Mouse (Mus musculus) testis, postnatal 10 days (tissue): ENCODE results near the gene Elmo3.

Experiments
- DNase-seq: peaks from one replicate; pipeline ENCODE4 v3.0.0; 2021; ENCODE audit warnings: low spot score

The Elmo3 gene

GRCm38 (mm10) chr8:105326968-105327367 is 21.6 kb downstream of the Elmo3 start:
- no peak for DNase-seq

DNA sequence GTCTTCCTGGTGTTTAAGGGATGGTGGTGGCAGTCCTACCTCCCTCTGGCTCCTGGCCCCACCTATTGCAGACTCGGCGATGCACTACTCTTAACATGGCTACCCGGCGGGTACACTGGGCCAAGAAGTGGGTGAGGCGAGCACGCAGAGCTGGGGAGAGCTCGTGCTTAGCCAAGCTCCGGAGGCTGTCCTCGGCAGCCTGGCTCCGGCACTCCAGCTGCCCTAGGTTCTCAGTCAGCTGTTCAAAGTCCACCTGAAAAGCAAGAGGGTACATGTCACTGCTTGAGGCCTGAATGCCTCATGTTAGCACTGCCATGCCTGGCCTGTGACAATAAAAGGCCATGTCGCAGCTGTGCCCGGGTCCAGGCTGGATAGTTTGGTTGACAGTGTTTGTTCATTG is 24.9 kb downstream of the Elmo3 start:
- no peak for DNase-seq

DNA sequence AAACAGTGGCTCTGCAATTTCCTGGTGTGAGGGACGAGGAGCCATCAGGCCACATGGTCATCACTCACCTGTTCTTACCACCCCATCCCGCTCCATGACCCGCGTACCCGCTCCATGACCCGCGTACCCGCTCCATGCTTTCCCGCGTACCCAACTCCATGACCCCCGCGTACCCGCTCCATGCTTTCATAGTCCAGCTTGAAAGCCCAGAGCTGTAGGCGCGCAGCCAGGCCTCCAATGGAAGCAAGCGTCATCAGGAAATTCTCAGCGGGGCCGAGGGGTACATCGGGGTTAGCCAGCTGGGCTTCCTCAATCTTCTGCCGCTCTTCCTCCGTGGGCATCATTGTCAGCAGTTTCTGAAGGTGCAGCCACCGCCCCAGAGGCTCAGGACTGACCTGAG is 26.1 kb downstream of the Elmo3 start:
- peak; percentile 51 for DNase-seq

DNA sequence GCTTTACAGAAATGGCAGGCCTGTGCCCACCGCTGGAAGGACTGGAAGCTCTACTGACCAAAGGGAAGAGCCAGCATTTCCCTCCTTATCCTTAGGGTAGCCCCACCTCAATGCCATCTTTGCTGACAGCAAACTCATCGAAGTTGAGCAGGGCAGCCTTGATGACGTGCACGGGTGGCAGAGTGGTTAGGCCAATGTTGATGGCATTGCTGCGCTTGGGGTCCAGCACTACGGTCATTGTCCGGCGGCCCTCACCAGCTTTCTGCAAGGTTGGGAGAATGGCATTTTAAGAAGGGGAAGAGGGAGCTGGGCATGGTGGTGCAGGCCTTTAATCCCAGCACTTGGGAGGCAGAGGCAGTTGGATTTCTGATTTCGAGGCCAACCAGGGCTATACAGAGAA is 26.5 kb downstream of the Elmo3 start:
- DNase-seq = no peak

- DNase-seq = no peak
Measured at GRCm38 (mm10) chr8:105332523-105332922, 27.1 kb downstream of the Elmo3 start.

DNA sequence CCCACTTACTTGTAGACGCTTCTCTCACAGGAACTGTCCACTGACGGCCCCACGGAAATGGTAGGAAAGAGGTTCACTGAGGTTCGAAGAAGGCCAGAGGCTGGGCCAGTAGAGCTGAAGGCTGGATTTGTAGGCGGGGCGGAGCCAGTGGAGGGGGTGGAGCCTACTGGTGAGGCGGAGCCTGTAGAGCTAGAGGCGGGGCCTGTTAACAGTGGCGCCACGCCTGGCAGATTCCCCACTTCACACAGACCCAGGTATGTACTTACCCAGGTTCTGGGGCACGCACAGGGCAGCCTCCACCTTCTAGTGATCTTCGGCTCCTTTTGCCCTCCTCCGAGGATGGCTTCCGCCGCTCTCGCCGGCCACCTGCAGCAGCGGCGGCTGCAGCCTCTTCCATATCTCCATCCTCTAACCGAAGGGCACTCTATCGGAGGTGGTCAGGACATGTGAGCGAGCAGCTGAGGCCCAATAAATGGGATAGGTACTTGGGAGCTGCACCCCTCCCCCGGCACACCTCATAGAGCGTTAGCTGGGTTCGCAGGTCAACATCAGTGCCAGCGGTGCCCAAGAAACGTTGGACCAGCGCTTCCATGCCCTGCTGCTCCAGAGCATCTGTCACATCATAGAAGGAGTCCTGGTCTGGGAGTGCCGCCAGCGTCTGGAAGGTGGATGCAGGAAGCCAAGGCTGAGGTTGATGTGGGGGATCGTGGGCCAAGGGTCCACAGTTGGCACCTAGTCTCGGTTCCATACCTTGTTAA is 31.2 kb downstream of the Elmo3 start:
- peak; percentile 69 for DNase-seq

DNA sequence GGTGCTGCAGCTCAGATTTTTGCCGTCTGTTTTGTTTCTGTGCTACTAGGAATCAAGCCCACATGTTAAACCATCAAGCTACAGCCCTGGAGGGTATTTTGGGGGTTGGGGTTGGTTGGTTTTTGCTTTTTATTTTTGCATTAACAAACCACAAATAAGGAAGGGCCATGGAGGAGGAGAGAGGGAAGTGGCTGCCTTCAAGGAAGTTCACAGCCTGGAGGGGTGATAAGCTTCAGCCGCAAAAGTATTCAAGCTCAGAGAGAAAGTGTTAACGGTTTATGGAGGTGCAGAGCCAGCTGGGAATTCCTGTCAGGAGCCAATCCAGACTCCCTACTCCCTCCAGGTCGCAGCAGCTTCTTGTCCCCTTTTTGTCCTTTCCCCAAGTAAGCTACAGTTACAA is 33.6 kb downstream of the Elmo3 start:
- DNase-seq = no peak

DNA sequence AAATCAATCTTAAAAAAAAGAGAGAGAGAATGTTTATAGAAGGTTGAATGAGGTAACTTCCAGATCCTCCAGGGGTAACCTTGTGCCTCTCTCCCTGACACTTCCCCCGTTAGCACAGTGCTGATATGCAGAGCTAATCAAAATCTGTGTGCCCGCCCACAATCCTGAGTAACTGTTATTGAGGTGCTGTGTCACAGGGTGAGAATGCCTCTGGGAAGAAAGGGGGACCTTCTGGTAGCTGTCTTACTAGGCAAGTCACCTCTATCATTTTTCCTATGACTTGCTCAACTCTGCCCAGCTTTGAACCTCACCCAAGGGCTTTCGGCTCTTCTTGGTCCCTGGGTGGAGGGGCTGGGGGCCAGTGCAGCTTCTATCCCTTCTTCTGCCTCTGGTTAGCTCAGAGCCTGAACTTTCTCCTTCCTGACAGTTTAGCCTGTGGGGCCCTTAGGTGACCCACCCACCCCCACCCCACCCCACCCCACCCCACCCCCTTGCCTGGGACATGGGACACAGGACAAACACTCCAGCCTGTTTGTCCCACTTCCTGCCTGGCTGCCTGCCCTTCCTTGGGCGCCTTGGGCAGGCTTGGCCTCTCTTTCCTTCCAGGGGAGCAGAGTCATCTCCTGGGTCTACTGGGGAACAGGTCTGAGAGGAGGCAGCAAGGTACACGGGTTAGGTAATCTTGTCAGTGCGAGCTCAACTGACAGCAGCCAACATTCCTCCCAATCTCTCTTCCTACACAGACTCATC is 34.7 kb downstream of the Elmo3 start:
- no peak for DNase-seq

DNA sequence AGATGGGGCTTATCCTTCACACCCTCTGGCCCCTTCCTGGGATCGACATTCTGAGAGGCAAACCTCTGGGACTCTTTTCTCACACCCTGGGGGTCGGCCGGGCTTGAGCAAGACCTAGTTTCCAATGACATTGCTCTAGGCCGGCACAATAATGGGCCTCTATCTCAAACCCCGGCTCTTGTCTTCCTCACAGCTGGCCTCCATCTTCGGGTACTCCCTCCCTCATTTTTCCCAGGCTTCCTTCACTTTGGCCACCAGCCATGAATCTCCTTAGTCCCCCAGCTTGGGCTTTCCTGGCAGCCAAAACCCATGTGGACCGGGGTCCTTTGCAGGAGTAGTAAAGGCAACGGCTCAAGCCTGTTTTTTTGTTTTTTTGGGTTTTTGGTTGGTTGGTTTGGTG is 36.0 kb downstream of the Elmo3 start:
- no peak for DNase-seq

- DNase-seq = no peak
Measured at GRCm38 (mm10) chr8:105342768-105343167, 37.4 kb downstream of the Elmo3 start.

DNA sequence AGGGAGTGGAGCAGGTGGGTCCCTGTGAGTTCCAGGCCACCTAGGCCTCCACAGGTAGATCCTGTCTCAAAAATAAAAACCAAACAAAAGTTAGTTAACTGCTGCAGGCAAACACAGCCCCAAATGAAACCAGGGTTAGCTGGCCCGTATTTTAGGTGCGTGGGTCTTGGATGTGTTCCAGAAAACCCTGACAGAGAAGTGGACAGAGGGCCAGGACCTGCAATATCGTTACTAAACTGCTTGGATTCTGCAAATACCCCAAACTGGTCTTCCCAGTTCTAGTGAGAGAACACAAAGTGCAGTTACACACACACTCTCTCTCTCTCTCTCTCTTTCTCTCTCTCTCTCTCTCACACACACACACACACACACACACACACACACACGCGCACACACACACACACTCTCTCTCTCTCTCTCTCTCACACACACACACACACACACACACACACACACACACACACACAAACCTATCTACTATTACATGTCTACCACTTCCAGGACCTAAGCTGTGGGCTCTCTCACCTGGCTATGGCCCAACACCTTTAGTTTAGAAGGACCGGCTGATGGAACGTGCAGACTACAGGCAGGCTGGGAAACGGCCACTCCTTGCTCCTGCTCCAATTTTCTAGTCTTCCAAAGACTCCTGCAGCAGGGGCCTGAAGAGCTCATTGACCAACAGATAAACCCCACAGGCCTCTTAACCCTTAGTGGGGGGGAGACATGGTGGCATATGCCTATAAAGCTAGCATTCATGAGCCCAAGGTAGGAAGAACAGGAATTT is 38.6 kb downstream of the Elmo3 start:
- no peak for DNase-seq

- DNase-seq = no peak
Measured at GRCm38 (mm10) chr8:105345061-105345975, 39.9 kb downstream of the Elmo3 start.

DNA sequence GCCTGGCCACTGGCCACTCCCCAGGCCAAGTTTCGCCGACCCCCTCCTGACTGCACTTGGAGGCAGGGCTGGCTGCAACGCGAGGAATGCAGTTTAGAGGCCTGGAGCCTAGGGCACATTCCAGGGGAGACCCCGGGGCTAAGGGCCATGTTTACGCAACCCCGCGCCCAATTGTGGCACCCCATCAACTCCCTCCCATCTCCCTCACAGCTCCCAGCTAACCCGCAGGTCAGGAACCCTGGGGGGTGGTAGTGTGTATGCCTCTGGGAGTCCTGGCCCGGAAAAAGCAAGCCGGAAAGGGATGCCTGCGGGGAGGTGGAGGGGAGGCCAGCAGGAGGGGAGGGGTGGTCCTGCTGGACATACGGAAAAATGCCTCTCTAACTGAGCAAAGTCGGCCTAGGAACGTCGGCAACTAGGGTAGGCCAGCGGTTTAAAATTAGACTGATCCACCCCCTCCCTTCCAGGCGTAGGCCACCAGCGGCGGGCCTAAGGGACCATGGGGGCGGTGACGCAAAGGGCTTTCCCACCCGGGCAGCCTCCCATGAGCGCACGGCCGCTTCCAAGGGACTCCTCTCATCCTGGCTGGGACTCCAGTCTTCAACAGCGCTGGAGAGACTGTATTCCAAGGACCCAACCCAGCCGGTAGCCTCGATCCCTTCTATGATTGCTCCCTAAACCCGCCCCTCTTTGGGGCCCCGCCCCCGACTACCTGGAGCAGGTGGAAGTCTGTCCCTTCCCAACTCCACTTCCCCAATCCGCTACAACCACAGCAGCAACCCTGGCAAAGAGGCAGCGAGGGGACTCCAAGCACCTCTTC is 41.4 kb downstream of the Elmo3 start:
- DNase-seq = peak; percentile 68

GRCm38 (mm10) chr8:105347428-105348221 is 42.2 kb downstream of the Elmo3 start, which contains the start of gene Fhod1:
Gene Fhod1, minus strand, starts transcription at chr8:105347953.
- DNase-seq = peak; percentile 96

GRCm38 (mm10) chr8:105348450-105349095 is 43.2 kb downstream of the Elmo3 start, which contains the start of gene Slc9a5:
Gene Slc9a5, plus strand, starts transcription at chr8:105348843.
- DNase-seq = peak; percentile 69

- DNase-seq = peak; percentile 54
Measured at GRCm38 (mm10) chr8:105349096-105349771, 43.8 kb downstream of the Elmo3 start.

DNA sequence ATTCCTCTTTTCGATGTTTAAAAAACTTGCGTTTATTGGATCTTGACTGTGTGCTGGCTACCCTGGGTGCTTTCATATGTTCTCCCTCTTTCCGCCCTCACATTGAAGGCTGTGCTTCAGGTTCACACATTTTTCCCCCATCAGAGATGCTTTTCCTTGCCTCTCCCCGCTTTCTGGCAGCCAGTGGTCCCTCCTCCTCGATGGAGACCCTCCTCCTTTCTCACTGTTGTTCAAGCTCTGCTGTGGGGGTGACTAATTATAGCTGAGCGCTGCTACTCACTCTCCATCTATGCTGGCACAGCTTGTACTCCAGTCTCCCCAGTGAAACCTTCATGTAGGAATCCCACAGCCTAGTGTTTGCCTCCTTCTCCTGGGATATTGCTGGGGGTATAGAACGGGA is 44.8 kb downstream of the Elmo3 start:
- no peak for DNase-seq

DNA sequence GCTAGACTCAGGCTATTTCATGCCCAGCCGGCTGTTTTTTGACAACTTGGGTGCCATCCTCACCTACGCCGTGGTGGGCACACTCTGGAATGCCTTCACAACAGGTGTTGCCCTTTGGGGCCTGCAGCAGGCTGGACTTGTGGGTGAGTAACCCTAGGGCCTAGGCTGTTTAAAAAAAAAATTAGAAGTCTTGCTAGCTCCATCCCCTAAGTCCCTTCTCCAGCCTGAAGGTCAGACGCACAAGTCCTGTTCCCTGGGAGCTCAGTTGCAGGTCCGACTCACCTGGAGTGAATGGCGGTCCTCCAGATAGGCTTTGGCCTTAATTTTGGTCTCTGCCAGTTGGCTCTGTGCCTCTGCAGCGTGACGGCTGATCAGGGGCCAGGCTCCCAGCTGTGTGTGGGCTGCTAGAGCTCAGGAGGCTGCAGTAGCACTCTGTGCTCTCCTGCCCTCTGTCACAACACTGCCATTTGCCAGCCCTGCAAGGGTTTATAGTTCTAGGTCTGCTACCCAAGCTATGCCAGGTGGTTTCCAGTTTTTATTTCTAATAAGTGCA is 48.3 kb downstream of the Elmo3 start:
- peak; percentile 44 for DNase-seq
